Mouse (Mus musculus) heart, embryonic 16.5 days (tissue): ENCODE data around the gene Igflr1. TPM values are rescaled to one million over a fixed set of nuclear protein-coding genes. Genes with fewer than 3 reads are reported as not detected.

Experiments
- ATAC-seq: fragments of 200-750 bp; cut with Nextera tagmentation; replicated peaks from 2 replicates; pipeline ENCODE4 v1.8.0; 2017; ENCODE audit warnings: moderate number of reproducible peaks; ENCODE audit not compliant: insufficient read depth, low FRiP score; ENCODE audit errors: extremely low read depth
- H3K27ac ChIP-seq: fragments of 300-500 bp; sonication (generic); 2 replicates; pipeline ENCODE4 v1.5.1; 2014; ENCODE audit warnings: mild to moderate bottlenecking, low read length, control low read depth, moderate library complexity
- H3K27me3 ChIP-seq: fragments of 300-500 bp; sonication (generic); 2 replicates; pipeline ENCODE4 v1.6.1; 2014; ENCODE audit warnings: low read length, mixed read lengths; ENCODE audit not compliant: control insufficient read depth, insufficient read depth
- H3K36me3 ChIP-seq: fragments of 300-500 bp; sonication (generic); 2 replicates; pipeline ENCODE4 v1.6.1; 2014; ENCODE audit not compliant: control insufficient read depth, insufficient read depth
- H3K4me1 ChIP-seq: fragments of 300-500 bp; sonication (generic); 2 replicates; pipeline ENCODE4 v1.6.1; 2014; ENCODE audit warnings: low read length, mixed read lengths; ENCODE audit not compliant: control insufficient read depth, insufficient read depth
- H3K4me2 ChIP-seq: fragments of 300-500 bp; sonication (generic); 2 replicates; pipeline ENCODE4 v1.6.1; 2014; ENCODE audit warnings: low read depth, mild to moderate bottlenecking, control low read depth, low read length
- H3K4me3 ChIP-seq: fragments of 300-500 bp; sonication (generic); 2 replicates; pipeline ENCODE4 v1.5.1; 2014; ENCODE audit warnings: mild to moderate bottlenecking, control low read depth, low read length
- H3K9ac ChIP-seq: fragments of 300-500 bp; sonication (generic); 2 replicates; pipeline ENCODE4 v1.6.1; 2014; ENCODE audit warnings: low read length, control low read depth
- H3K9me3 ChIP-seq: fragments of 300-500 bp; sonication (generic); replicated peaks from 2 replicates; pipeline ENCODE4 v1.6.1; 2016; ENCODE audit warnings: low read length; ENCODE audit not compliant: control insufficient read depth
- WGBS: fragments of 180-500 bp; shearing (Covaris S2); extraction: QIAGEN DNeasy Blood & Tissue Kit; methylation state at CpG from one replicate; pipeline ENCODE4 v1.1.7; 2014; 5-methylcytosine and 5-hydroxymethylcytosine counted together
- polyA plus RNA-seq: library from polyadenylated mRNA; unstranded; fragments of >200 nt; fragmentation: Nextera tagmentation; extraction: Ambion mirVana; gene quantifications from 2 replicates; pipeline ENCODE4 v1.2.1, GENCODE M21; 2015

Igflr1 gene
- polyA plus RNA-seq, 1 experiment from 2014 or later, result 3.9 TPM

DNA sequence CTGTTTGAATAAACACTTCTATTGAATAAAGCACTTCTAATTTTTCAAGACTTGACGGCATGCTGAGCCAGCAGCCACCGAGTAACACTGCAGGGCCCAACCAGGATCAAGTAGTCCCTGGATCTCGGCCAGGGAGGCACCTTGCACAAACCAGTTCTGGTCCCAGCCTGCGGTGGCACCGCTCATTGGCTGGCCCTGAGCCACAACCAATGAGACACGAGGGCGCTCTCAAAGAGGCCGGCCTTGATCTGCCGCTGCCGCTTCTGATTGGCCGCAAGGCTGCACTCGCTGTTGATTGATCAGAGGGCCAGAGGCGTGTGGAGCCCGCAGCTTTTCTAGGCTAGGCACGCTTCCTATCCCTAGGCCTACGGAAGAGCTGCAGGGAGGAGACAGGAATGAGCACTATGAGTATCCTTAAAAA, 34.7 kb downstream of the Igflr1 start:
- H3K9me3 ChIP-seq, result no peaks in the 10 kb centered on the region
- ATAC-seq, result peak; percentile 95
- H3K4me1 ChIP-seq, result peaks cover 6% of the 10 kb centered on the region; the same call in 1 of the 2 replicates
- H3K4me3 ChIP-seq, result peak overlapping the region; percentile 10; the same call in 1 of the 2 replicates
- H3K9ac ChIP-seq, result peak overlapping the region; percentile 47
- H3K36me3 ChIP-seq, result no peaks in the 10 kb centered on the region
- H3K4me2 ChIP-seq, result peak overlapping the region; percentile 37; the same call in 1 of the 2 replicates
- 2% methylated on average over 16 of the region's 16 CpGs for WGBS
- H3K27me3 ChIP-seq, result no peaks in the 10 kb centered on the region
- H3K27ac ChIP-seq, result peak overlapping the region; percentile 51; the same call in 1 of the 2 replicates

DNA sequence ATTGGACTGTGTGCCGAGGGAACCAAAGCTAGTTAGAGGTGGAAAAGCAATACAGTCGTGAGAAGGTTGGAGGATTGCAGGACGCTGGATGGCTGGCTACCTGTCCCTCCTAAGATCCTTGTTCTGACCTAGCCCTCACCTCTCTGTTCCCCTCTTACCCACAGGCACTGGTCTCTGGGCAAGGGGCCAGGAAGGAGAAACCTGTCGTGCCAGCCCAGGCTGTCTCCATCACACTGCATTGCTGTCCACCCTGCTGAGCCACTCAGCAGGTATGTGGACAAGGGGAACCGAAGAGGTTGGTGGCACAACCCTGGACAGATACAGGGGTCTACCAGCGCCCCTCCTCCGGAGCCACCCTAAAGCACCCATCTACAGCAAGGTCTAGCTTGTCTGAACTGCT, 35.4 kb downstream of the Igflr1 start:
- no peaks in the 10 kb centered on the region for H3K36me3 ChIP-seq
- ATAC-seq, result no peak
- H3K9ac ChIP-seq, result 0 out of 2 replicates have a peak overlapping the region, but pooled peaks have one; percentile 7
- H3K4me1 ChIP-seq, result peaks cover 6% of the 10 kb centered on the region; the same call in 1 of the 2 replicates
- H3K27me3 ChIP-seq, result no peaks in the 10 kb centered on the region
- no peaks in the 10 kb centered on the region for H3K9me3 ChIP-seq
- 59% methylated on average over 7 of the region's 7 CpGs for WGBS
- no peak overlapping the region for H3K4me2 ChIP-seq
- peak overlapping the region; percentile 51; the same call in 1 of the 2 replicates for H3K27ac ChIP-seq
- H3K4me3 ChIP-seq, result no peak overlapping the region

DNA sequence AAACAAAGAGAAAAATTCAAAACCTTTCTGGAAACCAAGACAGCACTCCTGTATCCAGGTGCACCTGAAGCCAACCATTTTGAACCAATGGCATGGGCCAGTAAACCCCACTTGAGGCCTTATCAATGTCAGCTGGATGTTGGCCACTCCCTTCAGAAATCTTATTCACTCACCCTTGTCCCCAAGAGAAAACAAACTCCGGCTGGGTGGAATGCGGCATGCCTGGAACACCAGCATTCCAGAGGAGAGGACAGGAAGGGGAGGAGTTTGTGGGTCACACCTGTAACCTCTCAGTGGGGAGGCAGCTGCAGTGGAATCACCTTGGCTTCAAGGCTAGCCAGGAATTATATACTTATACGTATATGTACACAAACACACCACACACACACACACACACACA, 37.4 kb downstream of the Igflr1 start:
- no peaks in the 10 kb centered on the region for H3K9me3 ChIP-seq
- H3K4me2 ChIP-seq, result no peak overlapping the region
- no peak overlapping the region for H3K4me3 ChIP-seq
- no peaks in the 10 kb centered on the region for H3K27me3 ChIP-seq
- peaks cover 6% of the 10 kb centered on the region; the same call in 1 of the 2 replicates for H3K4me1 ChIP-seq
- ATAC-seq, result no peak
- H3K36me3 ChIP-seq, result no peaks in the 10 kb centered on the region
- 21% methylated on average over 3 of the region's 3 CpGs for WGBS
- no peak overlapping the region for H3K9ac ChIP-seq
- no peak overlapping the region for H3K27ac ChIP-seq

DNA sequence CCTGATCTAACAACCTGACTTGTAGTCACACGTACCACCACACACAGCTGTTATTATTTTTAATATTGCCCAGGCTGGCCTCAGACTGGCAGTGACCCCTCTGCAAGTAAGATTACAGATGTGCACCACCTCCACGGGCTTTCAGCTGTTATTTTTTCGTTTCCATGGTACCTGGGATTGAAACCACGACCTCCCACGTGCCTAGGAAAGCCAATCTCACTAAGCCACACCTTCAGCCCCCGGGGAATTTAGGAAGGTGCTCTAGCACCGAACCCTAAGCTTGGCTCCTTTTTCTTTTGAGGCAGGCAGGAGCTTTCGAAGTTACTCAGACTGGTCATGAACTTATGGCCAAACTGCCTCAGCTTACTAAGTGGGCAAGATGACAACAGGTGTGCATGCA, 39.2 kb downstream of the Igflr1 start:
- no peak overlapping the region for H3K9ac ChIP-seq
- H3K27me3 ChIP-seq, result no peaks in the 10 kb centered on the region
- no peak for ATAC-seq
- H3K4me1 ChIP-seq, result peaks cover 6% of the 10 kb centered on the region; the same call in 1 of the 2 replicates
- no peak overlapping the region for H3K4me2 ChIP-seq
- no peak overlapping the region for H3K4me3 ChIP-seq
- H3K36me3 ChIP-seq, result no peaks in the 10 kb centered on the region
- no peaks in the 10 kb centered on the region for H3K9me3 ChIP-seq
- 58% methylated on average over 8 of the region's 8 CpGs for whole genome bisulfite sequencing
- H3K27ac ChIP-seq, result no peak overlapping the region

DNA sequence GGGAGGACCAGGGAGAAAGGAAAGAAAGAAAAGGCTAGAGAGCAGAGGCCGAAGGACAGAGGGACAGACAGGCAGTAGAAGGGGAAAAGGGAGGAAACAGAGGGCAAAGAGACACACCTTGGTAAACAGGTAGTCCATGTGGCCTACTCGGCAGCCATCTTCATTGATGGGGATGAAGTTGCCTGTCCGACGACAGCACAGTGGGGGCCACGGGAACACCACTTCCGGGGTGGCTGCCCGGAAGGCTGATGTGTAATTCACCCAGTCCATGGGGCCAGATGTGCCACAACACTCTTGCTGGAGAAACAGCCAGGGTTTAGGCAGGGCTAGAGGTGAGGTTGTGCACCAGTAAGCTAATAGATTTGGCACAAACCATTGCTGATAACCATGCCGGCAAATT, 39.7 kb downstream of the Igflr1 start:
- no peaks in the 10 kb centered on the region for H3K36me3 ChIP-seq
- H3K27me3 ChIP-seq, result no peaks in the 10 kb centered on the region
- WGBS, result 89% methylated on average over 8 of the region's 8 CpGs
- H3K4me3 ChIP-seq, result no peak overlapping the region
- no peak overlapping the region for H3K4me2 ChIP-seq
- H3K9ac ChIP-seq, result no peak overlapping the region
- ATAC-seq, result no peak
- H3K4me1 ChIP-seq, result peaks cover 7% of the 10 kb centered on the region
- H3K27ac ChIP-seq, result no peak overlapping the region
- no peaks in the 10 kb centered on the region for H3K9me3 ChIP-seq

DNA sequence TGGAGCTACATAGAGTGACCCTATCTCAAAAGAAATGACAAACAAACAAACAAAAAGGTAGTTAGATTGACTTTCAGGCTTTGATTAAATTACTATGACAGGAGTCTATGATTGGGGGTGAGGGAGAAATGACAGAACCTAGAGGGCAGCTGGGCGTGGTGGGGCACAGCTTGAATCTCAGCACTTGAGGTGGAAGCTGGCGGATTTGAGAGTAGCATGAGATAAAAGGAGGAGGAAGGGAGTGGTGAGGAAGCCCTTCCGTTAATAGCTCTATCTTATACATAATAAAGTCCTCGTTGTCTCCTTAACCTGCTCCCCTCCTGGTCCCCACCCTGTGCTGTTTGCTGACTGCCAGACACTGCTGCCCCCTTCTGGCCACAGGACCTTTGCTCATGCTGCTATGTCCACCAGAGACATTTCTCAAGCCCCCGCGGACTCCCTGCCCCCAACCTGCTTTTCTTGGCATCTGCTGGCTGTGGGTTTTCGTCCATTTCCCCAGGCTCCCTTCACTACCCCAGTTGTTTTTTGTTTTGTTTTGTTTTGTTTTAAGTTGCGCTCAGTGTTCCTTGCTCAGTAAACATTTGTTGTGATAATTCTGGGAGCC, 42.6 kb downstream of the Igflr1 start:
- H3K27ac ChIP-seq, result no peak overlapping the region
- H3K4me3 ChIP-seq, result no peak overlapping the region
- no peaks in the 10 kb centered on the region for H3K9me3 ChIP-seq
- H3K9ac ChIP-seq, result no peak overlapping the region
- no peak overlapping the region for H3K4me2 ChIP-seq
- no peaks in the 10 kb centered on the region for H3K27me3 ChIP-seq
- 18% methylated on average over 8 of the region's 8 CpGs for WGBS
- H3K4me1 ChIP-seq, result peaks cover 11% of the 10 kb centered on the region
- ATAC-seq, result 0 out of 2 replicates have a peak, but pooled peaks have one; percentile 35
- H3K36me3 ChIP-seq, result no peaks in the 10 kb centered on the region

DNA sequence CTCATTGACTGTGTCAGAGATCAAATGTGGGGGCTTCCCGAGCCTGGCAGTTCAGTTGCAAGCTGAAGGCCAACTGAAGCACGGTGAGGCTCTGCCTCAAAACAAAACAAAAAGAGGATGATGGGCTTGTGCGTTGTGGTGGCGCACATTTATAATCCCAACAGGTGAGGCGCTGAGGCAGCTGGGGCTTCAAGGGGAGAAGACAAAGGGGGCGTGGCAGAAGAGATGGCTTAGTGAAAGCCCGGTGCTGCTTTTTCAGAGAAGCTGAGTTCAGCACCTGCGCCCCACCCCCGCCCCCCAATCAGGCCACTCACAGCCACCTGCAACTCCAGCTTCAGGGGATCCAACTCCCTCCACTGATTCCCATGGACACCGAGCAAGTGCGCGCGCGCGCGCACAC, 43.2 kb downstream of the Igflr1 start:
- no peaks in the 10 kb centered on the region for H3K36me3 ChIP-seq
- H3K27ac ChIP-seq, result no peak overlapping the region
- no peak overlapping the region for H3K4me2 ChIP-seq
- no peak for ATAC-seq
- H3K9ac ChIP-seq, result no peak overlapping the region
- WGBS, result 42% methylated on average over 16 of the region's 16 CpGs
- no peaks in the 10 kb centered on the region for H3K27me3 ChIP-seq
- H3K9me3 ChIP-seq, result no peaks in the 10 kb centered on the region
- H3K4me3 ChIP-seq, result no peak overlapping the region
- peaks cover 11% of the 10 kb centered on the region for H3K4me1 ChIP-seq

DNA sequence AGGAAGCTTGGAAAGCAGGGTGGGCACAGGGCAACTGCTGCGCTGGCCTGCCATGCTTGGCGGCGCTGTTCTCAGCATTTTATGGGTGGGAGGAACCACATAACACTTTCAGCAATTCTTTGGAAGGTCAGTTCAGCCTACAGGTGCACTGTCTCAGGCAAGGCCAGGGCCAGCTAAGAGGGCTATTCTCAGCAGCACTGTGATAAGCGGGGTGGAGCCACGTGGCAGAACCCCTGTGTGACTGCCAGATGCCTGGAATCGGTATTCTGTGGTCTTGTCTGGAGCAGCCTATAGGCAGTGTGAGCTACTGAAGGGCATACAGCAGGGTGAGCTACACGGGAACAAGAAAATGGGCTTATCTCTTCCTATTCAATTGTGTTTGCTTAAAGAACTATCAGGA, 44.8 kb downstream of the Igflr1 start:
- Histone ChIP-seq H3K4me1 (peaks cover 11% of the 10 kb centered on the region), H3K27ac (peak overlapping the region; percentile 64), H3K4me2 (no peak overlapping the region), H3K9ac (0 out of 2 replicates have a peak overlapping the region, but pooled peaks have one; percentile 31), H3K36me3 (no peaks in the 10 kb centered on the region), H3K4me3 (no peak overlapping the region), H3K27me3 (no peaks in the 10 kb centered on the region), H3K9me3 (no peaks in the 10 kb centered on the region)
- ATAC-seq, result peak; percentile 88
- 33% methylated on average over 7 of the region's 7 CpGs for WGBS

DNA sequence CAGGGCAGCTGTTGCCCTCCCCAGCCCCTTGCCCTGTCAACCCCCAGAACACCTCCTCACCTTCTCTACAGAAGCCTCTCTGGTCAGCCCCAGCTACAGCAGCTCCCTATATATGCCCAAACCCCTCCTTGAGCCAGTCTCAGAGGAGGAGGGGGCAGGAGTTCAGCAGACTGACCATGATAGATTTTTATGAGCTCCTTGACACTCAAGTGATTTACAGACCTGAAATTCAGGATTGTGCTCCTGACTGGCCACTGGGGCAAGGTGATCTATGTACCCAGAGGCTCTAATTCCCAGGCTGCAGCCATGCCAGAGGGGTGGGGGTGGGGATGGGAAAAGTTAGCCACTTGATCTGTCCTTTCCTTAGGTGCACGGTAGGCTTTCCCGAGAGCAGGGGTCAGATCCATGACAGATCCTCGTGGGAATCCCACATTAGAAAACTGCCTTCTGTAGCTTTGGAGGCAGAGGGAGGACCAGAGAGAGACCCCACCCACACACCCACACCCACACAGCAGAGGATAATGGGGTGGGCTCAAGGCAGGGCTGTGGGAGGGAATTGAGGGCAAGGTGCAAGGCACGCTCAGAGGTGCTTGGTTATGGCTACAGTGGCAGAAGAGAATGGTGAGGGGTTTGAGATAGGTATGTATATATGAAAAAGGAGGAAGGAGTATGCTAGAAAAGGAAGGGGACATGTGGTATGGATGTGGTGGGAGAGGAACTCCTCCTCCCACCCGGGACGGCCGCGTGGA, 47.6 kb downstream of the Igflr1 start, which contains the start of gene Upk1a:
TSS of gene Upk1a (minus strand) at position 194 of the 749 bp plus-strand sequence.
- H3K9me3 ChIP-seq, result no peaks in the 10 kb centered on the region
- no peaks in the 10 kb centered on the region for H3K27me3 ChIP-seq
- H3K9ac ChIP-seq, result no peak within 1 kb of the TSS
- WGBS, result 74% methylated on average over 8 of the region's 8 CpGs
- H3K4me3 ChIP-seq, result no peak within 1 kb of the TSS
- H3K27ac ChIP-seq, result no peak within 1 kb of the TSS
- H3K36me3 ChIP-seq, result peaks cover 24% of the 10 kb centered on the region
- no peak within 1 kb of the TSS for H3K4me2 ChIP-seq
- ATAC-seq, result no peak
- peaks cover 11% of the 10 kb centered on the region for H3K4me1 ChIP-seq
